Mouse (Mus musculus) heart, postnatal 0 days (tissue): Measurements from ENCODE around the gene Nipbl.

ENCODE experiments used
- CTCF ChIP-seq: IDR thresholded peaks from 2 replicates; pipeline ENCODE4 v1.5.1; 2016; ENCODE audit warnings: antibody characterized with exemption, control low read depth, low read depth
- EP300 ChIP-seq: IDR thresholded peaks from 2 replicates; pipeline ENCODE4 v1.6.1; 2016; ENCODE audit warnings: antibody characterized with exemption, low read depth

- TF ChIP-seq EP300 (no peak), CTCF (no peak)
These were observed 119.4 kb downstream of the Nipbl start for GRCm38 (mm10) chr15:8324833-8325232.
